Mouse (Mus musculus): ENCODE data around the gene Kcnd1.

The Kcnd1 gene

GRCm38 (mm10) chrX:7821865-7822779 lies at the start of gene Kcnd1:
Gene Kcnd1, plus strand, starts transcription at chrX:7822289.
- CTCF ChIA-PET: interaction anchor here in 1 of 4 experiments (0.8 to 1.6 kb wide), 2 partner anchors 32 to 193 kb away, joined by 3 to 4 read pairs; no protein-coding TSS in a partner anchor
- POLR2A ChIA-PET: interaction anchor here in 2 of 4 experiments (0.7 to 2.0 kb wide), 12 partner anchors 10 to 252 kb away, joined by 3 to 12 read pairs (median 3); partner anchors contain the start of genes Ccdc120 (in 1 of the 2), Gm45208 (in 1 of the 2), Hdac6 (in 1 of the 2) and Otud5 (in 1 of the 2)

- CTCF ChIA-PET: interaction anchor here in 2 of 4 experiments (1.2 to 1.6 kb wide), 2 partner anchors 39 to 52 kb away, joined by 3 to 4 read pairs; no protein-coding TSS in a partner anchor
- POLR2A ChIA-PET: no interaction called here
Observed at GRCm38 (mm10) chrX:7772766-7773165, 49.3 kb upstream of the Kcnd1 start.

- POLR2A ChIA-PET: interaction anchor here in 3 of 4 experiments (0.5 to 4.8 kb wide), 12 partner anchors 10 to 172 kb away, joined by 3 to 41 read pairs (median 4); partner anchors contain the start of genes Tfe3 (in 2 of the 3), Gm45208 (in 1 of the 3), Gripap1 (in 1 of the 3) and Hdac6 (in 1 of the 3)
Observed at GRCm38 (mm10) chrX:7775501-7776205, 46.4 kb upstream of the Kcnd1 start.

GRCm38 (mm10) chrX:7776329-7777082 lies 45.6 kb upstream of the Kcnd1 start:
- POLR2A ChIA-PET: interaction anchor here in 3 of 4 experiments (0.6 to 4.8 kb wide), 10 partner anchors 10 to 207 kb away, joined by 3 to 41 read pairs (median 5); partner anchors contain the start of genes Tfe3 (in 2 of the 3), Gripap1 (in 1 of the 3), Pqbp1 (in 1 of the 3) and Timm17b (in 1 of the 3)

More at GRCm38 (mm10) chrX:7775501-7776205, 46.4 kb upstream of the Kcnd1 start:
- CTCF ChIA-PET: interaction anchor here in 1 of 4 experiments (0.6 to 1.0 kb wide), 4 partner anchors 18 to 325 kb away, joined by 3 to 4 read pairs (median 3); partner anchors contain the start of gene Praf2

GRCm38 (mm10) chrX:7778450-7779244 lies 43.4 kb upstream of the Kcnd1 start:
- ChIA-PET CTCF (interaction anchor here in 2 of 4 experiments (0.6 to 1.2 kb wide), 6 partner anchors 11 to 46 kb away, joined by 3 to 5 read pairs (median 4); no protein-coding TSS in a partner anchor), POLR2A (interaction anchor here in 3 of 4 experiments (0.6 to 4.8 kb wide), 11 partner anchors 11 to 42 kb away, joined by 3 to 40 read pairs (median 4); partner anchors contain the start of genes Gripap1 (in 1 of the 3) and Tfe3 (in 1 of the 3))

More at GRCm38 (mm10) chrX:7776329-7777082, 45.6 kb upstream of the Kcnd1 start:
- CTCF ChIA-PET: interaction anchor here in 1 of 4 experiments (1.0 kb wide), 1 partner anchor 43 kb away, joined by 4 read pairs; no protein-coding TSS in a partner anchor

- ChIA-PET CTCF (interaction anchor here in 2 of 4 experiments (0.6 to 1.2 kb wide), 7 partner anchors 11 to 296 kb away, joined by 3 to 5 read pairs (median 3); no protein-coding TSS in a partner anchor), POLR2A (interaction anchor here in 2 of 4 experiments (0.6 to 1.7 kb wide), 8 partner anchors 10 to 43 kb away, joined by 3 to 8 read pairs (median 4); partner anchors contain the start of genes Gripap1 (in 1 of the 2) and Tfe3 (in 1 of the 2))
Observed at GRCm38 (mm10) chrX:7779294-7779693, 42.8 kb upstream of the Kcnd1 start.

GRCm38 (mm10) chrX:7782603-7783092 lies 39.4 kb upstream of the Kcnd1 start:
- POLR2A ChIA-PET: no interaction called here
- CTCF ChIA-PET: interaction anchor here in 2 of 4 experiments (1.2 to 2.3 kb wide), 2 partner anchors 10 to 49 kb away, joined by 4 to 6 read pairs; no protein-coding TSS in a partner anchor

- CTCF ChIA-PET: interaction anchor here in 2 of 4 experiments (0.8 to 1.1 kb wide), 2 partner anchors 23 to 314 kb away, joined by 3 read pairs; no protein-coding TSS in a partner anchor
- POLR2A ChIA-PET: interaction anchor here in 3 of 4 experiments (0.7 to 2.3 kb wide), 16 partner anchors 10 to 285 kb away, joined by 3 to 8 read pairs (median 4); partner anchors contain the start of genes Hdac6 (in 1 of the 3), Suv39h1 (in 1 of the 3) and Tfe3 (in 1 of the 3)
Observed at GRCm38 (mm10) chrX:7789542-7790136, 32.5 kb upstream of the Kcnd1 start, which contains the start of gene Gripap1. Gene Gripap1, plus strand, starts transcription at chrX:7789765.

GRCm38 (mm10) chrX:7790309-7790708 lies 31.8 kb upstream of the Kcnd1 start:
- ChIA-PET POLR2A (interaction anchor here in 3 of 4 experiments (0.6 to 2.3 kb wide), 14 partner anchors 11 to 284 kb away, joined by 3 to 8 read pairs (median 4); partner anchors contain the start of genes Hdac6 (in 1 of the 3), Suv39h1 (in 1 of the 3) and Tfe3 (in 1 of the 3)), CTCF (no interaction called here)

- POLR2A ChIA-PET: interaction anchor here in 2 of 4 experiments (0.8 to 1.9 kb wide), 7 partner anchors 14 to 94 kb away, joined by 3 to 5 read pairs (median 3); partner anchors contain the start of gene Slc35a2 (in 1 of the 2)
- CTCF ChIA-PET: interaction anchor here (0.6 to 1.4 kb wide), 15 partner anchors 9 to 412 kb away, joined by 3 to 12 read pairs (median 3); partner anchors contain the start of gene Ccdc120 (in 1 of the 4)
Observed at GRCm38 (mm10) chrX:7793361-7793760, 28.7 kb upstream of the Kcnd1 start.

GRCm38 (mm10) chrX:7795016-7795415 lies 27.1 kb upstream of the Kcnd1 start:
- ChIA-PET CTCF (interaction anchor here in 2 of 4 experiments (0.5 to 0.7 kb wide), 3 partner anchors 47 to 164 kb away, joined by 3 to 5 read pairs (median 3); no protein-coding TSS in a partner anchor), POLR2A (interaction anchor here in 3 of 4 experiments (0.5 to 1.0 kb wide), 6 partner anchors 31 to 146 kb away, joined by 3 to 6 read pairs (median 4); partner anchors contain the start of genes Eras (in 1 of the 3) and Praf2 (in 1 of the 3))

- ChIA-PET POLR2A (no interaction called here), CTCF (interaction anchor here in 1 of 4 experiments (0.5 kb wide), 1 partner anchor 322 kb away, joined by 3 read pairs; no protein-coding TSS in a partner anchor)
Observed at GRCm38 (mm10) chrX:7797327-7797726, 24.8 kb upstream of the Kcnd1 start.

- ChIA-PET CTCF (interaction anchor here in 2 of 4 experiments (0.5 to 1.1 kb wide), 3 partner anchors 68 to 211 kb away, joined by 3 to 5 read pairs (median 4); no protein-coding TSS in a partner anchor), POLR2A (interaction anchor here in 1 of 4 experiments (0.5 kb wide), 1 partner anchor 73 kb away, joined by 3 read pairs; no protein-coding TSS in a partner anchor)
Observed at GRCm38 (mm10) chrX:7802157-7802556, 19.9 kb upstream of the Kcnd1 start.

- CTCF ChIA-PET: interaction anchor here in 3 of 4 experiments (0.6 to 1.6 kb wide), 9 partner anchors 9 to 203 kb away, joined by 3 to 6 read pairs (median 3); partner anchors contain the start of gene Otud5 (in 1 of the 3)
- POLR2A ChIA-PET: interaction anchor here in 1 of 4 experiments (0.9 to 1.0 kb wide), 2 partner anchors 27 to 55 kb away, joined by 3 read pairs; no protein-coding TSS in a partner anchor
Observed at GRCm38 (mm10) chrX:7815016-7815415, 7.1 kb upstream of the Kcnd1 start.

- ChIA-PET POLR2A (interaction anchor here in 1 of 4 experiments (1.0 to 1.4 kb wide), 2 partner anchors 12 to 71 kb away, joined by 3 to 4 read pairs; no protein-coding TSS in a partner anchor), CTCF (no interaction called here)
Observed at GRCm38 (mm10) chrX:7837146-7837545, 15.1 kb downstream of the Kcnd1 start.
